Mouse (Mus musculus) heart, embryonic 14.5 days (tissue): ENCODE measurements around the gene Fermt2. TPM values are rescaled to one million over a fixed set of nuclear protein-coding genes. Genes with fewer than 3 reads are reported as not detected.

Experiments
- ATAC-seq: fragments of 200-750 bp; cut with Nextera tagmentation; 2 replicates; pipeline ENCODE4 v1.8.0; 2017; ENCODE audit warnings: low read depth, moderate TSS enrichment; ENCODE audit not compliant: insufficient number of reproducible peaks, insufficient read depth, low FRiP score
- H3K27ac ChIP-seq, 2 experiments: fragments of 200-500 bp in 1 of 2; fragments of 300-500 bp in 1 of 2; sonication (generic) in 1 of 2; replicated peaks in 1 of 2; 2 replicates each; pipeline ENCODE4 v1.5.1; 2012 to 2014; ENCODE audit warnings: low read depth in 2 of 2, low read length in 2 of 2, control low read depth in 1 of 2, mild to moderate bottlenecking in 1 of 2, mixed read lengths in 1 of 2; ENCODE audit not compliant: control insufficient read depth in 1 of 2, insufficient read depth in 1 of 2
- H3K27me3 ChIP-seq: fragments of 300-500 bp; sonication (generic); 2 replicates; pipeline ENCODE4 v1.6.1; 2014; ENCODE audit warnings: mild to moderate bottlenecking, low read length, control low read depth; ENCODE audit not compliant: control insufficient read depth, insufficient read depth
- H3K36me3 ChIP-seq: fragments of 300-500 bp; sonication (generic); 2 replicates; pipeline ENCODE4 v1.6.1; 2014; ENCODE audit warnings: mild to moderate bottlenecking, control low read depth, low read length, mixed read lengths; ENCODE audit not compliant: control insufficient read depth, insufficient read depth
- H3K4me1 ChIP-seq, 2 experiments: fragments of 200-500 bp in 1 of 2; fragments of 300-500 bp in 1 of 2; sonication (generic) in 1 of 2; 2 replicates each; pipeline ENCODE4 v1.6.1; 2012 to 2014; ENCODE audit warnings: low read length in 2 of 2, control low read depth in 1 of 2, mixed read lengths in 1 of 2; ENCODE audit not compliant: control insufficient read depth in 2 of 2, insufficient read depth in 2 of 2
- H3K4me2 ChIP-seq: fragments of 300-500 bp; sonication (generic); 2 replicates; pipeline ENCODE4 v1.6.1; 2014; ENCODE audit warnings: mild to moderate bottlenecking, low read length
- H3K4me3 ChIP-seq, 2 experiments: fragments of 200-500 bp in 1 of 2; fragments of 300-500 bp in 1 of 2; sonication (generic) in 1 of 2; 2 replicates each; pipeline ENCODE4 v1.5.1; 2012 to 2014; ENCODE audit warnings: low read length in 2 of 2, mild to moderate bottlenecking in 2 of 2, control low read depth in 1 of 2, low read depth in 1 of 2, moderate library complexity in 1 of 2; ENCODE audit not compliant: control insufficient read depth in 1 of 2, insufficient read depth in 1 of 2
- H3K9ac ChIP-seq: fragments of 300-500 bp; sonication (generic); 2 replicates; pipeline ENCODE4 v1.6.1; 2014; ENCODE audit warnings: mild to moderate bottlenecking, low read length
- H3K9me3 ChIP-seq: fragments of 300-500 bp; sonication (generic); 2 replicates; pipeline ENCODE4 v1.6.1; 2016; ENCODE audit warnings: low read length, control low read depth; ENCODE audit not compliant: control insufficient read depth
- WGBS: fragments of 180-500 bp; shearing (Covaris S2); extraction: QIAGEN DNeasy Blood & Tissue Kit; methylation state at CpG from one replicate; pipeline ENCODE4 v1.1.7; 2014; 5-methylcytosine and 5-hydroxymethylcytosine counted together
- polyA plus RNA-seq: library from polyadenylated mRNA; unstranded; fragments of >200 nt; fragmentation: Nextera tagmentation; extraction: Ambion mirVana; gene quantifications from 2 replicates; pipeline ENCODE4 v1.2.1, GENCODE M21; 2014

The Fermt2 gene
- polyA plus RNA-seq, 1 experiment from 2014 or later, result 228 TPM

- Histone ChIP-seq H3K4me2 (no peak overlapping the region), H3K36me3 (no peaks in the 10 kb centered on the region), H3K4me3 (no peak overlapping the region), H3K27me3 (no peaks in the 10 kb centered on the region), H3K4me1 (peaks cover 10 to 11% of the 10 kb centered on the region in 2 experiments), H3K27ac (peak overlapping the region; percentile 5 to 43; a peak in 1 of 4 replicates), H3K9me3 (no peaks in the 10 kb centered on the region), H3K9ac (no peak overlapping the region)
- WGBS, result 86% methylated on average over 6 of the region's 6 CpGs
- no peak for ATAC-seq
These were observed 24.4 kb upstream of the Fermt2 start for GRCm38 (mm10) chr14:45554336-45554735.

GRCm38 (mm10) chr14:45553854-45554253 is 23.9 kb upstream of the Fermt2 start:
- Histone ChIP-seq H3K27ac (peak overlapping the region; percentile 5 to 43; a peak in 2 of 4 replicates), H3K4me3 (no peak overlapping the region), H3K4me2 (no peak overlapping the region), H3K36me3 (no peaks in the 10 kb centered on the region), H3K9me3 (no peaks in the 10 kb centered on the region), H3K27me3 (no peaks in the 10 kb centered on the region), H3K4me1 (peaks cover 10 to 11% of the 10 kb centered on the region in 2 experiments), H3K9ac (no peak overlapping the region)
- ATAC-seq, result peak; percentile 46; the same call in 1 of the 2 replicates
- WGBS, result 51% methylated on average over 2 of the region's 2 CpGs

- Histone ChIP-seq H3K4me2 (no peak overlapping the region), H3K4me3 (no peak overlapping the region), H3K9ac (no peak overlapping the region), H3K27ac (no peak overlapping the region), H3K27me3 (no peaks in the 10 kb centered on the region), H3K4me1 (peaks cover 10 to 11% of the 10 kb centered on the region in 2 experiments), H3K9me3 (no peaks in the 10 kb centered on the region), H3K36me3 (no peaks in the 10 kb centered on the region)
- WGBS, result 76% methylated on average over 4 of the region's 4 CpGs
- ATAC-seq, result no peak
These were observed 22.5 kb upstream of the Fermt2 start for GRCm38 (mm10) chr14:45552431-45552830.

- no peak for ATAC-seq
- Histone ChIP-seq H3K4me3 (no peak overlapping the region), H3K9me3 (no peaks in the 10 kb centered on the region), H3K36me3 (no peaks in the 10 kb centered on the region), H3K27ac (no peak overlapping the region), H3K9ac (no peak overlapping the region), H3K4me1 (peaks cover 10 to 11% of the 10 kb centered on the region in 2 experiments), H3K27me3 (no peaks in the 10 kb centered on the region), H3K4me2 (no peak overlapping the region)
- WGBS, result 45% methylated on average over 17 of the region's 17 CpGs
These were observed 21.3 kb upstream of the Fermt2 start for GRCm38 (mm10) chr14:45551121-45551768.

- no peak for ATAC-seq
- Histone ChIP-seq H3K9me3 (no peaks in the 10 kb centered on the region), H3K4me3 (no peak overlapping the region), H3K27me3 (no peaks in the 10 kb centered on the region), H3K36me3 (no peaks in the 10 kb centered on the region), H3K9ac (no peak overlapping the region), H3K4me1 (peaks cover 10 to 11% of the 10 kb centered on the region in 2 experiments), H3K27ac (no peak overlapping the region), H3K4me2 (no peak overlapping the region)
- WGBS, result 63% methylated on average over 13 of the region's 13 CpGs
These were observed 20.2 kb upstream of the Fermt2 start for GRCm38 (mm10) chr14:45550010-45550647.

- H3K36me3 ChIP-seq, result no peaks in the 10 kb centered on the region
- WGBS, result 70% methylated on average over 3 of the region's 3 CpGs
- no peak overlapping the region for H3K4me2 ChIP-seq
These were observed 18.2 kb upstream of the Fermt2 start for GRCm38 (mm10) chr14:45548118-45548517.

GRCm38 (mm10) chr14:45544905-45545304 is 15.0 kb upstream of the Fermt2 start:
- Histone ChIP-seq H3K4me2 (no peak overlapping the region), H3K4me3 (no peak overlapping the region), H3K9ac (no peak overlapping the region), H3K36me3 (no peaks in the 10 kb centered on the region), H3K27ac (no peak overlapping the region), H3K9me3 (no peaks in the 10 kb centered on the region), H3K27me3 (no peaks in the 10 kb centered on the region), H3K4me1 (peaks cover 2 to 3% of the 10 kb centered on the region in 2 experiments)
- no peak for ATAC-seq
- WGBS, result 88% methylated on average over 7 of the region's 7 CpGs

More at GRCm38 (mm10) chr14:45548118-45548517, 18.2 kb upstream of the Fermt2 start:
- ATAC-seq, result no peak
- Histone ChIP-seq H3K4me1 (peaks cover 2% of the 10 kb centered on the region in 2 experiments; a peak in 2 of 4 replicates), H3K9ac (no peak overlapping the region), H3K4me3 (no peak overlapping the region), H3K27ac (no peak overlapping the region), H3K9me3 (no peaks in the 10 kb centered on the region), H3K27me3 (no peaks in the 10 kb centered on the region)
